Mouse (Mus musculus) cerebellum, postnatal 36 days (tissue): ENCODE measurements around the gene Mrpl52.
A peak's percentile ranks its signal among the peaks of the same experiment; 100 is the strongest.

Experiments used
- DNase-seq, 2 experiments: peaks; one replicate each; pipeline ENCODE4 v3.0.0; 2021 to 2022; ENCODE audit warnings: mixed read lengths in 2 of 2

The Mrpl52 gene

GRCm38 (mm10) chr14:54426689-54427398 is at the start of gene Mrpl52:
Gene Mrpl52 (plus strand): TSS chr14:54426909.
- DNase-seq = peak; percentile 90

GRCm38 (mm10) chr14:54377166-54377565 is 49.5 kb upstream of the Mrpl52 start:
- no peak for DNase-seq

GRCm38 (mm10) chr14:54379571-54379970 is 47.1 kb upstream of the Mrpl52 start:
- DNase-seq = no peak

- no peak for DNase-seq
Measured at GRCm38 (mm10) chr14:54380616-54381015, 46.1 kb upstream of the Mrpl52 start.

DNA sequence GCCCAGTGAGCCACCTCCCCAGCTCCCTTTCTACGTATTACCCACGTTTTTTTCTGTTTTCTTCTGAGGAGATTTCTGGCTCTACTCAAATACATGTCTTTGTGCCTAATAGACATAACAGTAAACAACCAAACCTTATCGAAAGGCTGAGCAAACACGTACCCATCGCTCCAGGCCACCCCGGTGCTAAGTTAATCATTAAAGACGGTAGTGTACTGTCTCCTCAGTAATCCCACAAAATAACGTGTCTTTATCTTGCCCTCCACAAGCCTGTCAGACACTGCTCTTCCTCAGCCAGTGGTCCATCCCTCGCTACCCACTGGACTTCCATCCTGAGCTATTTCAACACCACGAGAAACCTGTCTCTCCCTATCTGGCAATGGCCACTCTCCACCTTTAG is 44.9 kb upstream of the Mrpl52 start:
- DNase-seq = no peak

DNA sequence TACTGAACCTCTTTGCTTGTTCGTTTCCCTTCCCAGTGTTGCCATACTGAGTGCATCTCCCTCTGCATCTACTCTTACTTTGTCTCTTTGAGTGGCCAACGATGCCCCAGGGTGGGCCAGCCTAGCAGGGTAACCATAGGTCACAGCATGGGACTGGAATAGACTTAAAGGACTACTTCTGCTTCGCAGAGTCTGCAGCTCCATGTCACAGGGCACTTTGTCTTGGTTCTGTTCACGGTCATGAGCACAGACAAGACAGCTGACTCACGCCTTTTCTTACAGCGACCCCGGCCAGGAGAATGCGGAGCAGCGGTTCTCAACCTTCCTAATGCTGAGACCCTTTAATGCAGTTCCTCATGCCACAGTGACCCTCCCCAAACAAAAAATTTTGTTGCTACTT is 44.1 kb upstream of the Mrpl52 start:
- DNase-seq = no peak

DNA sequence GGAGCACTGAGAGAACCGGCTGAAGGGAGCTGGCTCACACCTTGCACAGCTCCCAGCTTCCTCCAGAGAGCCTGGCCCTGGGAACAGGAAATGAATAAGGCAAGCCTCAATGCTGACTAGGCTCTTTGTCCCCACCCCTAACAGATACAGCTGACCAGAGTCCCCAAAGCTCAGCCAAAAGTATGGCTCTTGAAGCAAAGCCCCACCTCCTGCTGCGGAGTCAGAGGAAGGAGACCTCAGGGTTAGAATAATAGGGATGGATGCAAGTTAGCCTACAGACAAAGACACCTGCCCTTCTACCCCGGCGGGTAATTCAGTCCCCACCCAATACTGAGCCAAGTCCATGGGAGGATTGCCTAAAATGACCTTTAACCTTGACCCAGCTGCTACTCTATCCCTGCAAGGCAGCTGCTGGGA is 43.3 kb upstream of the Mrpl52 start:
- DNase-seq = no peak

- no peak for DNase-seq
Measured at GRCm38 (mm10) chr14:54384396-54384795, 42.3 kb upstream of the Mrpl52 start.

GRCm38 (mm10) chr14:54385968-54386618 is 40.6 kb upstream of the Mrpl52 start:
- no peak for DNase-seq

DNA sequence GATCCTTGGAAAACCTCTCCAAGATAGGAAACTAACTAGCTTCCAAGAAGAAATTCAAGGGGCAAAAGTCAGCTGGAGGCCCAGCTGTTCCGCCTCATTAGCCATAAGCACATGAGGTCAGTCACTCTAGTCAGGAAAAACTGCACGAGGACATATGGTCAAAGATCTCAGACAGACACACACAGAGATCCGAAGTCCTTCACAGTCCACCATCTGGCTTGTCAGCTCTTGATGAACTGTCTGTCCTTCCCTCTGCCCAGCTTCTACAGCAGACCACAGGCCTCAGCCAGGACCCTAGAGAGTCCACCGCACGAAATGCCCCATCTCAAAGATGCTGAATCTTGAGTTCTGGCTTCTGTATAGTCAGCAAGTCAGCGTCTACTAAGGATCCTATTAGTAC is 39.2 kb upstream of the Mrpl52 start:
- DNase-seq = no peak

GRCm38 (mm10) chr14:54390843-54391242 is 35.9 kb upstream of the Mrpl52 start:
- DNase-seq = no peak

- no peak for DNase-seq
Measured at GRCm38 (mm10) chr14:54393794-54394193, 32.9 kb upstream of the Mrpl52 start.

DNA sequence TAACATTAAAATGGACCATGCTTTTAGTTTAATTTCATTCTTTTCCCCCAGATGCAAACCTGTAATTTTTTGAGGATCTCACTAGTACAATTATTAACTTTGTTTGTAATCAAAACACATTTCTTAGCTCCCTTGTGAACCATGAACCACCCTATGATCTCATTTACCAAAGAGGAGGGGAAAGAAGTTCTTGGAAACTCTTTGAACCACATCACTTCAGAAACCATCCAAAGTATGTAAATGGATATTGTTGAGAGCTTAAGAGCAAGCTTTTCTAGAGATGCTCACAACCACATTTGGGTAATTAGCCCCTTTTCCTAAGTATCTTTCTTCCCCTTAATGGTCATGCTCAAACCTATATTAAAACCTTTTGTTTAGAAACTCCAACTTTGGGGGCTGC is 32.4 kb upstream of the Mrpl52 start:
- no peak for DNase-seq

GRCm38 (mm10) chr14:54396685-54397084 is 30.0 kb upstream of the Mrpl52 start:
- no peak for DNase-seq

GRCm38 (mm10) chr14:54397872-54398527 is 28.7 kb upstream of the Mrpl52 start:
- no peak for DNase-seq

DNA sequence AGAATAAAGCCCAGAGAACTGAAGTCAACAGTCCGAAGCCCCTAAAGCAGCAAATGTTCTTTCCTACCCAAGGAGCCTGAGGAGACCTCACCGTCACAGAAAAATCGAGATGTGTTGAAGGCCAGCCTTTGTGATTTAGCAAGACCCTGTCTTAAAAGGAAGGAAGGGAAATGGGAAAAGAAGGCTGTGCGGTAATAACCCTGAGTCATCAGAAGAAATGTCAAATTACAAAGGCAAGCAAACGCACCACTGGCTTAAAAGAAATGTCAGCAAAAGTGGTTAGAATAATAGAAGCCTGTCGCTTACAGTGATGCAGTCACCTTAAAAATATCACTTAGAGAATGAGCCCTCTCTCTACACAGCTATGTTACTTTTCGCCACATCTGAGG is 28.2 kb upstream of the Mrpl52 start:
- no peak for DNase-seq

DNA sequence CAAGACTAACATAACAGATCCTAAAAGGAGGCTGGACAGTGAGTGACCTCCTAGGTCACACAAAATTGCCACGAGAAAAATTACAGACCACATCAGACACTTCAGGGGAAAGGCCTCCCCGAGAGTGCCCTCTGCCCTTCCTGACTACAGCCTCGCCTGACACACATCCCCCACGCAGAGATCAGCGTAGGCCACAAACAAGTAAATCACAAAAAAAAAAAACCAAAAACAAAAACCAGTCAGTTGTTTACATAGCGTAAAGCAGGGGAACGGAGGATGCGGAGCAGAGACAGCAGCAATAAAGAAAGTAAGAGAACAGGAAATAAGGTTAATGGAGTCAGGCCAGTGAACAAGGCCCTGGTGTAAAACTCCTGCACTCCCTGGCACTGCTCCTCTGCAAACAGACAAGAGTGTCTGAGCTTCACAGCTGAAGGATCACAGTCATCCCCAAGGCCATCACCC is 27.8 kb upstream of the Mrpl52 start:
- DNase-seq = no peak

GRCm38 (mm10) chr14:54401723-54402122 is 25.0 kb upstream of the Mrpl52 start:
- no peak for DNase-seq

- DNase-seq = no peak
Measured at GRCm38 (mm10) chr14:54408336-54409056, 18.2 kb upstream of the Mrpl52 start.

- no peak for DNase-seq
Measured at GRCm38 (mm10) chr14:54409057-54409645, 17.6 kb upstream of the Mrpl52 start.

- no peak for DNase-seq
Measured at GRCm38 (mm10) chr14:54409980-54410810, 16.5 kb upstream of the Mrpl52 start.

DNA sequence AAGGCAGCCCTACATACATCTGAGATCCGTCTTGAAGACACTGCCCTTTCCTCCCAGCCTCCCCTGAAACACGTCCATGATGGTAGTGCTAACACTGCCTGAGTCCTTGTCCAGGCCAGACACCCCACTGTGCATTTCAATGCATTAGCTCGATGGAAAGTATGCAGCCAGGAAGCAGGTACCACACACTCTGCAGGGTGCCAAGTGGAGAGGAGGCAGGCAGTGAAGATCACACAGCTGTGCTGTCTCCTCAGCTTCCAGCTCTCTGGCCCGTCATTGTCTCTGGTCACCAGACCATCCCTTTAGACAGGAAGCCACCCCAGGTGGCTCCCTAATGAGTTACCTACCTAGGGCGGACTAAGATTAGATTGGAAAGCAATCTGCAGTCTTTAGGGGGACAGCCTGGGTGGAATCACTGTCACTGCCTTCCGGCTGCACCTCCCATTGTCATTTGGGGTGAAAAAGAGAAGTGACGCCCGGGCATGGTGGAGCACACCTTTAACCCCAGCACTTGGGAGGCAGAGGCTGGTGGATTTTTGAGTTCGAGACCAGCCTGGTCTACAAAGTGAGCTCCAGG is 14.6 kb upstream of the Mrpl52 start:
- DNase-seq = no peak
